ENCODE assay signal across 9 mouse cellular contexts in the genomic region with DNA sequence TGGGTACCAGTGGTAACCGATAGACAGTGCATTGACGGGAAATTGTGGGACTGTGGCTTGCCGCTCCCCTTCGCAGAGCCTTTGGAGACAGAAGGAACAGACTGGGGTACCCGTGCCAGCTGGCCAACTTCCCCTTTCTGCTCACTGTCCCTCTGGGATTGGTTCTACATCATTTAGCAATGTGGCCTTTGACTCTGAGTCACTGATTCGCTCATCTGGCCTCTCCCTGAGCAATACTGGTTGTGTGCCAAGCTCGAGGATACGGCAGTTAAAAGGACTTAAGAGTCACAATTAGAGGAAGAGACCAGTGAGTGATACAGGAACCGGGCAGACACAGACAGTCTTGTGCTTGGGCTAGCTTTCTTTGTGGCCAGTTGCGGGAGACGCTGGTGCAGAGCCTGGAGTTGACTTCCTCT.
DNase-seq lines count a peak whose midpoint lies in the region; ATAC-seq and TF ChIP-seq lines count a peak whose summit lies in the region.
"Had no signal": no experiment of that assay in that cellular context is flagged by ENCODE, and none has a peak within 500 bp of the region (broad histone marks: within the 10 kb centered on the region; RNA-seq: fewer than 3 reads in every experiment).

No protein-coding gene starts in this region.

- H3K27ac ChIP-seq in gastrocnemius, adult 2 months = no peak overlapping the region
- H3K27ac ChIP-seq in intestine, postnatal 0 days (ENCODE audit: low read depth, low read length) = no peak overlapping the region

- no peak overlapping the region for H3K4me3 ChIP-seq in gastrocnemius, adult 2 months
- no peak overlapping the region for H3K4me3 ChIP-seq in intestine, postnatal 0 days (ENCODE audit: low read depth, low read length)
- H3K4me3 ChIP-seq: lung, embryonic 15.5 days had no signal

- H3K9ac ChIP-seq in intestine, postnatal 0 days (ENCODE audit: low read depth, low read length) = no peak overlapping the region
- H3K9ac ChIP-seq: lung, embryonic 15.5 days had no signal

- no peak overlapping the region for H3K4me2 ChIP-seq in intestine, postnatal 0 days (replicated peaks; ENCODE audit: low read depth)

- no peaks in the 10 kb centered on the region for H3K4me1 ChIP-seq in intestine, postnatal 0 days (replicated peaks; ENCODE audit: control insufficient read depth, insufficient read depth, low read length)

- no peak for ATAC-seq in monocyte, adult 5-6 weeks (replicated peaks; ENCODE audit: insufficient number of reproducible peaks, low FRiP score, low TSS enrichment, poor library complexity, severe bottlenecking)
- no peak for ATAC-seq in intestine, postnatal 0 days

- intact Hi-C loops in gastrocnemius, adult 2 months (cut with DNase I) = no loop called here

- WGBS in intestine, postnatal 0 days = 78% methylated on average over 11 of the region's 11 CpGs

- no peaks in the 10 kb centered on the region for H3K9me3 ChIP-seq in intestine, postnatal 0 days (ENCODE audit: control insufficient read depth)
- H3K9me3 ChIP-seq: lung, embryonic 15.5 days had no signal

- H3K36me3 ChIP-seq in intestine, postnatal 0 days (ENCODE audit: control insufficient read depth, insufficient read depth) = no peaks in the 10 kb centered on the region
- H3K36me3 ChIP-seq: lung, embryonic 15.5 days had no signal

- peak; percentile 24 for DNase-seq in kidney, adult 9 months
- DNase-seq in kidney, adult 18-20 months = no peak
- peak; percentile 17 to 25 for DNase-seq in adrenal gland, adult 18-20 months (ENCODE audit: low spot score in 2 of 2)
- peak; percentile 77 for DNase-seq in gastrocnemius, adult 2 months
- DNase-seq in kidney, postnatal 36 days = peak; percentile 6 to 38
- no peak for DNase-seq in c-Kit-positive CD71-positive TER-119-positive erythroid progenitor cells, embryonic 14.5 days (ENCODE audit: low spot score)

- H3K27me3 ChIP-seq in intestine, postnatal 0 days (replicated peaks; ENCODE audit: control insufficient read depth, insufficient read depth, low read length) = no peaks in the 10 kb centered on the region

- no peak for TF ChIP-seq CTCF in gastrocnemius, adult 2 months (IDR thresholded peaks at IDR 0.05)
- TF ChIP-seq CTCF in intestine, postnatal 0 days (IDR thresholded peaks at IDR 0.05; ENCODE audit: low read depth) = no peak

Comparison
In these comparisons a context has a peak if more than half of its experiments do, and no peak if none do; other contexts are left out.
1. DNase-seq: peak in kidney, adult 9 months (single experiment), adrenal gland, adult 18-20 months (2 of 2), gastrocnemius, adult 2 months (single experiment) and kidney, postnatal 36 days (2 of 2); none in kidney, adult 18-20 months (single experiment) and c-Kit-positive CD71-positive TER-119-positive erythroid progenitor cells, embryonic 14.5 days (single experiment).